Mouse (Mus musculus): Measurements from ENCODE around the gene Zbp1.

Gene Zbp1

GRCm38 (mm10) chr2:173158390-173159055 lies 60.2 kb downstream of the Zbp1 start:
- in situ Hi-C loops (cut with MboI, MseI) = loop anchor here (5.0 to 10.0 kb wide), 3 partner anchors 41 to 1464 kb away; partner anchors contain the start of gene Ctcfl (in 1 of the 2)

GRCm38 (mm10) chr2:173157871-173158270 lies 60.9 kb downstream of the Zbp1 start:
- in situ Hi-C loops (cut with MboI, MseI) = loop anchor here (5.0 to 10.0 kb wide), 3 partner anchors 41 to 1464 kb away; partner anchors contain the start of gene Ctcfl (in 1 of the 2)

GRCm38 (mm10) chr2:173157376-173157775 lies 61.3 kb downstream of the Zbp1 start:
- in situ Hi-C loops (cut with MboI, MseI) = loop anchor here (5.0 to 10.0 kb wide), 3 partner anchors 40 to 1465 kb away; partner anchors contain the start of gene Ctcfl (in 1 of the 2)

GRCm38 (mm10) chr2:173156923-173157322 lies 61.8 kb downstream of the Zbp1 start:
- in situ Hi-C loops (cut with MboI, MseI) = loop anchor here (5.0 to 10.0 kb wide), 3 partner anchors 40 to 1465 kb away; partner anchors contain the start of gene Ctcfl (in 1 of the 2)
